Mouse (Mus musculus) heart, embryonic 11.5 days (tissue): ENCODE results near the gene Rrp12. TPM values are rescaled to one million over a fixed set of nuclear protein-coding genes. Genes with fewer than 3 reads are reported as not detected.

Experiments
- ATAC-seq: fragments of 200-750 bp; cut with Nextera tagmentation; replicated peaks from 2 replicates; pipeline ENCODE4 v1.8.0; 2017; ENCODE audit warnings: moderate library complexity; ENCODE audit not compliant: insufficient number of reproducible peaks, low FRiP score, low TSS enrichment
- H3K27ac ChIP-seq: fragments of 300-500 bp; sonication (generic); 2 replicates; pipeline ENCODE4 v1.5.1; 2014; ENCODE audit warnings: mild to moderate bottlenecking, low read depth, low read length
- H3K27me3 ChIP-seq: fragments of 300-500 bp; sonication (generic); 2 replicates; pipeline ENCODE4 v1.6.1; 2014; ENCODE audit warnings: mild to moderate bottlenecking, low read length, mixed read lengths; ENCODE audit not compliant: control insufficient read depth, insufficient read depth
- H3K36me3 ChIP-seq: fragments of 300-500 bp; sonication (generic); 2 replicates; pipeline ENCODE4 v1.6.1; 2014; ENCODE audit warnings: mild to moderate bottlenecking, low read length, moderate library complexity, mixed read lengths; ENCODE audit not compliant: control insufficient read depth, insufficient read depth
- H3K4me1 ChIP-seq: fragments of 300-500 bp; sonication (generic); 2 replicates; pipeline ENCODE4 v1.6.1; 2014; ENCODE audit warnings: low read length; ENCODE audit not compliant: control insufficient read depth, insufficient read depth
- H3K4me2 ChIP-seq: fragments of 300-500 bp; sonication (generic); 2 replicates; pipeline ENCODE4 v1.6.1; 2014; ENCODE audit warnings: mild to moderate bottlenecking, moderate library complexity
- H3K4me3 ChIP-seq: fragments of 300-500 bp; sonication (generic); 2 replicates; pipeline ENCODE4 v1.5.1; 2014; ENCODE audit warnings: low read depth, low read length
- H3K9ac ChIP-seq: fragments of 300-500 bp; sonication (generic); 2 replicates; pipeline ENCODE4 v1.6.1; 2014; ENCODE audit warnings: mild to moderate bottlenecking, low read depth, low read length, moderate library complexity
- H3K9me3 ChIP-seq: fragments of 300-500 bp; sonication (generic); replicated peaks from 2 replicates; pipeline ENCODE4 v1.6.1; 2016; ENCODE audit warnings: low read length; ENCODE audit not compliant: control insufficient read depth
- WGBS: fragments of 180-500 bp; shearing (Covaris S2); extraction: QIAGEN DNeasy Blood & Tissue Kit; methylation state at CpG from one replicate; pipeline ENCODE4 v1.1.7; 2014; ENCODE audit not compliant: insufficient replicate concordance; 5-methylcytosine and 5-hydroxymethylcytosine counted together
- polyA plus RNA-seq: library from polyadenylated mRNA; unstranded; fragments of >200 nt; fragmentation: Nextera tagmentation; extraction: Ambion mirVana; gene quantifications from 2 replicates; pipeline ENCODE4 v1.2.1, GENCODE M21; 2014

Rrp12 gene
- polyA plus RNA-seq, 1 experiment from 2014 or later: 8.5 TPM

GRCm38 (mm10) chr19:41831101-41831570, 64.8 kb downstream of the Rrp12 start:
- H3K4me3 ChIP-seq: peak overlapping the region; percentile 77
- peaks cover 21% of the 10 kb centered on the region for H3K4me1 ChIP-seq
- no peak overlapping the region for H3K27ac ChIP-seq
- peak overlapping the region; percentile 100 for H3K4me2 ChIP-seq
- ATAC-seq: no peak
- H3K27me3 ChIP-seq: 0 out of 2 replicates have a peak, but pooled peaks cover 5% of the 10 kb centered on the region
- H3K9me3 ChIP-seq: no peaks in the 10 kb centered on the region
- H3K9ac ChIP-seq: peak overlapping the region; percentile 83
- H3K36me3 ChIP-seq: no peaks in the 10 kb centered on the region
- under 1% methylated on average over 19 of the region's 19 CpGs for WGBS

DNA sequence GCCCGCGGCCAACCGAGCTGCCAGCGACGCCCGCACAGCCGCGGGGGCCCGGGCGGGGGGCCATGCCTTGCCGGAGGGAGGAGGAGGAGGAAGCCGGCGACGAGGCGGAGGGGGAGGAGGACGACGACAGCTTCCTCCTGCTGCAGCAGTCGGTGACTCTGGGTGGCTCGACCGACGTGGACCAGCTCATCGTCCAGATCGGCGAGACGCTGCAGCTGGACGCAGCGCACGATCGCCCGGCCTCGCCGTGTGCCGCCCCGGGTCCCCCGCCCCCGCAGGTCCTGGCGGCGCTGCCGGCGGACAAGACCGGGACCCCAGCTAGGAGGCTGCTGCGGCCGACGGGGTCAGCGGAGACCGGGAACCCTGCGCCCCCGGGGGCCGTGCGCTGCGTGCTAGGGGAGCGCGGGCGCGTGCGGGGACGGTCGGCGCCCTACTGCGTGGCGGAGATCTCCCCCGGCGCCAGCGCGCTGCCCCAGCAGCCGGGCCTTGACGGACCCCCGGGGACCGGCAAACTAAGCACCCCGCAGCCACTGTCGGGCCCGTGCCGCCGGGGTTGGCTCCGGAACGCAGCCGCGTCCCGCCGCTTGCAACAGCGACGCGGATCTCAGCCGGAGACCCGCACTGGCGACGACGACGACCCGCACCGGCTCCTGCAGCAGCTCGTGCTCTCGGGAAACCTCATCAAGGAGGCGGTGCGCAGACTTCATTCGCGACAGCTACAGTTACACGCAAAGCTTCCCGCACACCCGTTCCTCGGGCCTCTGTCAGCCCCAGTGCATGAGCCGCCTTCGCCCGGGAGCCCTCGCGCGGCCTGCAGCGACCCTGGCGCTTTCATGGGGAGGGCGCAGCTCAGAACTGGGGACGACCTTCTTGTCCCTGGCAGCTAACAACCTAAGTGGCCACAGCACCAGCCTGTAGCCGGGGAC, 65.6 kb downstream of the Rrp12 start:
- Histone ChIP-seq H3K27ac (peak overlapping the region; percentile 88), H3K9ac (peak overlapping the region; percentile 83), H3K4me2 (peak overlapping the region; percentile 100), H3K36me3 (no peaks in the 10 kb centered on the region), H3K4me3 (peak overlapping the region; percentile 77), H3K4me1 (peaks cover 14% of the 10 kb centered on the region), H3K9me3 (no peaks in the 10 kb centered on the region), H3K27me3 (0 out of 2 replicates have a peak, but pooled peaks cover 5% of the 10 kb centered on the region)
- under 1% methylated on average over 96 of the region's 112 CpGs for WGBS
- ATAC-seq: peak; percentile 53

DNA sequence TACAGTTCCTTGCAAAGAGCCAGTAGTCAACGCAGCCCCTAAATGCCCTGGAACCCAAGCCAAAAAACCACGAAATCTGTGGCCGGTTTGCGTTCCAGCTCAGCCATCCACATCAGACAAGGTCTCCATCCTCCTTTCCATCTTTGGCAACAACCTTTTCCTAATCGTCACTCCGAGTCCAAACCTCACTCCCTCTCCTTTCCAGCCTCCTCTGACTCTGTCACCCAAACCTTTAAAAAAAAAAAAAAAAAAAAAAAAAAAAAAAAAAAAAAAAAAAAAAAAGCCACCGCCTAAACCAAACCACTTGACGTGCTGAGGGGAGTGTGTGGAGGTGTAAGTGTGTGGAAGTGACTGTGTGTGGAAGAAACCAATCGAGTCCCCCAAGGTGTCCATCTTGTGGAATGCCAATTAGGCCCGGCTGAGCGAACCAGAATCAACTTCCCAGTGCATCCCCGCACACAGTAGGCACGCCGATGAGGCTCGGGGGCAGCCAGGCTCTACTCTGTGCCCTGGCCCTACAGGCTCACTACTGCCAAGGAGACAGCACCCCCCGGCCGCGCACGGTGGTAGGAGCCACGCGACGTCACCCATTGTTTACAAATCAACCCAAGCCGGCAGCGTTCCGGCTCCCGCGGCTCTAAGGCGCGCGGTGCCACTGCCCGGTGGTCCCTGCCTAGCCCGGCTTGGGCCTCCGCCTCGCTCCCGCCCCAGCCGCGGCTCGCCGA, 66.4 kb downstream of the Rrp12 start, which contains the start of gene Frat1:
TSS of gene Frat1 (plus strand) at position 590 of the 725 bp plus-strand sequence.
- peak; percentile 90 for ATAC-seq
- H3K4me2 ChIP-seq: peak within 1 kb of the TSS; percentile 100
- H3K4me3 ChIP-seq: peak within 1 kb of the TSS; percentile 77
- peak within 1 kb of the TSS; percentile 88 for H3K27ac ChIP-seq
- H3K9me3 ChIP-seq: no peaks in the 10 kb centered on the region
- H3K36me3 ChIP-seq: no peaks in the 10 kb centered on the region
- H3K9ac ChIP-seq: peak within 1 kb of the TSS; percentile 83
- H3K4me1 ChIP-seq: peaks cover 10% of the 10 kb centered on the region
- under 1% methylated on average over 34 of the region's 39 CpGs for WGBS
- H3K27me3 ChIP-seq: 0 out of 2 replicates have a peak, but pooled peaks cover 5% of the 10 kb centered on the region

- Histone ChIP-seq H3K9me3 (no peaks in the 10 kb centered on the region), H3K27ac (no peak overlapping the region), H3K4me2 (peak overlapping the region; percentile 100), H3K4me3 (peak overlapping the region; percentile 77), H3K36me3 (no peaks in the 10 kb centered on the region), H3K27me3 (0 out of 2 replicates have a peak, but pooled peaks cover 5% of the 10 kb centered on the region), H3K9ac (0 out of 2 replicates have a peak overlapping the region, but pooled peaks have one; percentile 83), H3K4me1 (peaks cover 10% of the 10 kb centered on the region)
- no peak for ATAC-seq
- 67% methylated on average over 3 of the region's 3 CpGs for WGBS
These were observed 67.0 kb downstream of the Rrp12 start for GRCm38 (mm10) chr19:41828941-41829340.

GRCm38 (mm10) chr19:41826529-41826928, 69.4 kb downstream of the Rrp12 start:
- ATAC-seq: no peak
- Histone ChIP-seq H3K9me3 (no peaks in the 10 kb centered on the region), H3K36me3 (no peaks in the 10 kb centered on the region), H3K4me3 (no peak overlapping the region), H3K4me2 (no peak overlapping the region), H3K9ac (no peak overlapping the region), H3K4me1 (peaks cover 8% of the 10 kb centered on the region), H3K27me3 (0 out of 2 replicates have a peak, but pooled peaks cover 2% of the 10 kb centered on the region), H3K27ac (no peak overlapping the region)
- 78% methylated on average over 3 of the region's 3 CpGs for WGBS

DNA sequence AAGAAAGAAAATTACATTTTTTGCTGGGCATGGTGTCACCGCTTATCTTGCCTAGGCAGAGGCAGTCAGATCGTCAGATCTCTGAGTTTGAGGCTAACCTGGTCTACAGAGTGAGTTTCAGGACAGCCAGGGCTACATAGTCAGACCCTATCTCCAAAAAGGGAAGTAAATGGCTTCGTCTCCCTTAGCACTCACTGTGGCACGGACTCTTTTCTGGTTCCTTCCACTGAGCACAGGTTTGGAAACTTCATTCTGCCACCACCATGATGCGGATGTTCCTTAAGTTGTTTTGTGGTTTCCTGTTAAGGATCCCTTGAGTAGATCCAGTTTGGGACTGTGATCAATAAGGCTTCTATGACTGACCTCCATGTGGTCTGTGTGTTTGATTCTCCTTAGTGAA, 71.0 kb downstream of the Rrp12 start:
- Histone ChIP-seq H3K4me3 (no peak overlapping the region), H3K9me3 (no peaks in the 10 kb centered on the region), H3K27me3 (no peaks in the 10 kb centered on the region), H3K4me1 (no peaks in the 10 kb centered on the region), H3K9ac (no peak overlapping the region), H3K4me2 (no peak overlapping the region), H3K27ac (no peak overlapping the region), H3K36me3 (no peaks in the 10 kb centered on the region)
- ATAC-seq: no peak
- 81% methylated on average over 5 of the region's 5 CpGs for WGBS

DNA sequence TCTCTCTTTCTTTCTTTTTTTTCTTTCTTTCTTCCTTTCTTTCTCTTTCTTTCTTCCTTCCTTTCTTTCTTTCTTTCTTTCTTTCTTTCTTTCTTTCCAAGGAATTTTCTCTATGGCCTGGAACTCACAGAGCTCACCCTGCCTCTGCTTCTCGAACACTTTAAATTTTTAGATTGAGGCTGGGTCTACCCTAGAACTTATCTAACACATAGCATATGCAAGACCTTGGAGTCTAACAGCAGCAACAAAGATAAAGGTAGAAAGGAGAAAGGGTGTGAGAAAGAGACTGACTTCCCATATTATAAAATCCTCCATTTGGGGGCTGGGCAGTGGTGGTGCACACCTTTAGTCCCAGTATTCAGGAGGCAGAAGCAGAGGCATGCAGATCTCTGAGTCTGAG, 73.4 kb downstream of the Rrp12 start:
- H3K27me3 ChIP-seq: no peaks in the 10 kb centered on the region
- no peak overlapping the region for H3K4me2 ChIP-seq
- no peak overlapping the region for H3K4me3 ChIP-seq
- H3K9ac ChIP-seq: no peak overlapping the region
- H3K36me3 ChIP-seq: no peaks in the 10 kb centered on the region
- H3K9me3 ChIP-seq: no peaks in the 10 kb centered on the region
- 0 out of 2 replicates have a peak, but pooled peaks cover 2% of the 10 kb centered on the region for H3K4me1 ChIP-seq
- H3K27ac ChIP-seq: no peak overlapping the region
- no peak for ATAC-seq
- WGBS: 82% methylated on average over 1 of the region's 1 CpGs

- H3K36me3 ChIP-seq: no peaks in the 10 kb centered on the region
- H3K27me3 ChIP-seq: no peaks in the 10 kb centered on the region
- H3K9me3 ChIP-seq: no peaks in the 10 kb centered on the region
- H3K4me3 ChIP-seq: no peak overlapping the region
- H3K9ac ChIP-seq: no peak overlapping the region
- 6% methylated on average over 5 of the region's 5 CpGs for WGBS
- H3K4me1 ChIP-seq: peaks cover 5% of the 10 kb centered on the region; the same call in 1 of the 2 replicates
- H3K4me2 ChIP-seq: no peak overlapping the region
- no peak overlapping the region for H3K27ac ChIP-seq
- ATAC-seq: no peak
These were observed 74.5 kb downstream of the Rrp12 start for GRCm38 (mm10) chr19:41821436-41821835.
